Mouse (Mus musculus) gastrocnemius, postnatal 10 days (tissue): ENCODE data around the gene Prr14l. TPM values are rescaled to one million over a fixed set of nuclear protein-coding genes. Genes with fewer than 3 reads are reported as not detected.
"Not testable (repeated sequence)": the region's sequence is repeated elsewhere in the genome, so short reads cannot be mapped to it uniquely, and the experiment has no call there.

ENCODE experiments used
- DNase-seq: peaks from one replicate; pipeline ENCODE4 v3.0.0; 2021; ENCODE audit warnings: mixed read lengths
- total RNA-seq, 2 experiments: library from RNA; stranded (reverse); gene quantifications; 2 replicates each; pipeline ENCODE4 v1.2.3; 2021

Gene Prr14l
- total RNA-seq, 2 experiments from 2014 or later, result 8.2 to 10.0 TPM

DNA sequence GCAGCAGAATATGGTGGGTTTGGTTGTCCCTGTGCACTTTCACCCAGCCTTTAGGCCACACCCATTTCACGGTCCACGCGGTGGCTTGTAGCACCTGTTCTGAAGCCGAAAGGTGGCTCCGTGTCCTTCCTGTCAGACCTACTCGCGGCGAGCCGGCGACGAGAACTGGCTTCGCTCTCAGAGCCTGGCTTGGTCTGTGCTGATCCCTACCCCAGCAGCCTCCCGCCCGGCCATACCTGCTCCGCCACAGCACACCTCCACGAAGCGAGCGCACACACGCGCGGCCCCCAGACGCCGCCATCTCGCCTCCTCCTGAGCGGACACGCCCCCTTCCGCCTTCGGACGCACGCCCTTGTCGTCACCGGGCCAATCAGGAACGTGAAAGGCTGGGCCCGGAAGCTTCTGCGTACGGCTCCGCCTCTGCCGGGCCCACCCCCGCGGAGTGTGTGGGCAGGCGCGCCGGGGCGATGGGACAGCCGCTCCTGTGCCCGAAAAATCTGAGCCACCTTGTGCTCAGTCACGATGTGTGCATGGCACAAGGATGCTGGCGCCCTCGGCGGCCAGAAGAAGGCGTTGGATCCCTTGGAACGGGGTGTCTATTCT lies 68.6 kb downstream of the Prr14l start, which contains the start of gene Pisd:
Gene Pisd, minus strand, starts transcription at position 334 of the 603 bp plus-strand sequence.
- peak; percentile 93 for DNase-seq

DNA sequence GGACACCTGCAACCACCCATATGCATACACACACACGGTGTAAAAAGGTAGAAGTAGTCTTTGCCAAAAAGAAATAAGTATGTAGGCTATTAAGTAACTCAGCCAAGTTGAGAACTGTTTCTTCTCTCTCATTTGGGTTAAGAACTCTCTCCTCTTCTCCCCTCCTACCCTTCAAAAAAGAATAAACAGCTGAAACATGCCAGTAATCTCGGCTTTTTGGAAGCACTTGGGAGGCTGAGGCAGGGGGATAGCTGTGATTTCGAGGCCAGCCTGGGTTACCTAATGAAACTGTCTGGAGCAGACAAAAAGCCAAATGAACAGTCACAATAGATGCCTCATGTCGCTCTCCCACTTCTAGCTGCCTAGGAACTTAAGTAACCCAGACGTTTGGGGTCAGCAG lies 69.3 kb downstream of the Prr14l start:
- no peak for DNase-seq

DNA sequence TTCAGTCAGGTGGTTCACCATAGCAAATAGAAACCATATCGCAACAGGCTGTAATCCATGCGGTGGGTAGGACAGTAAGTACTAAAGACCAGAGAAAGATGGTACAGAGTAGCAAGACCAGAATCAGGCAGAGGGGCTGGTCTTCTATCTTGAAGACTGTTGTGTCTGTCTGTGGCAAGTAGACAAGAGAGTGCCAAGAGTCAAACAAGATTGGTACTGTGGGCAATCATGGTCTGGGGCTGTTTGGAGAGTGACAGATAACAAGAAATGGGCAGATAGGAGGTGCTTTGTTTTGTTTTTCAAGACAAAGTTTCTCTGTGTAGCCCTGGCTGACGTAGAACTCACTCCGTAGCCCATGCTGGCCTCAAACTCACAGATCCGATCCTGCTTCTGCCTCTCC lies 72.5 kb downstream of the Prr14l start:
- no peak for DNase-seq

DNA sequence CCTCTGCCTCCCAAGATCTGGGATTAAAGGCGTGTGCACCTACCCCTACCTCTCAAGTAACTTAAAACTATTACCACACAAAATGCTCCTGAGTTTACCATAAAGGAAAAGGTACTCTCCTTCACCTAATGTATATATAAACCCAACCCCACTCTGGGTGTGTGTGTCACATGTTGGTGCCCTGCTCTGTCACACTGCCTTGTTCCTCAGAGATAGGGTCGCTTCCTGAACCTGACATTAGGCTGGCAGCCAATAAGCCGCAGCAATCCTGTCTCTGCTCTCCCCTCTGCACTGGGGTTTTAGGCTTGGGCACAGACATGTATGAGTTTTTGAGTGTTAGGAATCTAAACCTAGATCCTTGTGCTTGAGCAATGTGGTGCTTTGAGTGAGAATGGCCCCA lies 75.9 kb downstream of the Prr14l start:
- DNase-seq, result no peak

DNA sequence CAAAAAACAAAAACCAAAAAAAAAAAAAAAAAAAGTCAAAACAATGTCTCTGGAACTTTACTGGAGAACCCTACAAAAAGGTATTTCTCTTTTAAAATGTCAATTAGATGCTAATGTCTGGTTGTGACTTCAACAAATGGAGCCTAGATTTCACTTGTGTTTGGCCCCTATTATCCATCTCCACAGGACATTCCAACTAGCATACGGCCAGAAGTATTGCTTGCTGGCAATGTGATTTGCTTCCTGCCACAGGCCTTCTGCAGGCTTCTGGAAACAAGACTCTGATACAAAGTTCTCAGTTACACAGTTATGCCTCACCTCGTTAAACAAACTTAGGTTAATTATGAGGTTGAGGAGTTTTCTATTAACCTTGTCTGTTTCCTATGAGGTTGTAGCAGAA lies 81.7 kb downstream of the Prr14l start:
- no peak for DNase-seq

DNA sequence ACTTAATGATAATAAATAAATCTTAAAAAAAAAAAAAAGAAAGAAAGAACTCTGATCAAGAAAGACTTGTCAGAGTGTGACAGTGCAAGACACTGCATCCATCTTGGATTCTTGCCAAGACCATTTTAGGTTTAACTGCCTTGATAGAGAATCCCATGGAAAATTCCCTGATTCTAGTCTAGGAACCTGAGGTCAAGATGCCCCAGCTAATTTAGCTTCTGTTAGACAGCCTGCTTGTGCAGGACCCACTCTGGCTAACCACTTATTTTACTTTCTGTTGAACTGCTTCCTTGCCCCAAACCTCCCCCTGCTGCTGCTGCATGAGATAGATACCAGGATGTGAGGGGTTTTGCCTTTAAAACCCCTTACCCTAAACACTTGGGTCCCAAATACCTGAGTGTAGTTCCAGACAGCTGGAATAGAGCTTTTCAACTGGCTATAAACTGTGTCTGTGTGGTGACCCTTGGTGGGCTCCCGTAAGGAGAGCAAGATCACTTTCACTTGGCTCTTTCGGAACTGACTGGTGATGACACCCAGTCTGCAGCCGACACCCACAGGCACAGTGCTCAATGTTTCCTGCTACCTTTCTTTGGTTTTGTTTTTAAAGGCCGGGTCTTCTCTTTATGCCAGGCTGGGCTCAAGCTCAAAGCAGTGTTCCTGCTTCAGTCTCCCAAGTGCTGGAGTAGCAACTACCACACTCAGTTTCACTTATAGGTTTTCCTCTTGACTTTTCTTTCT lies 86.3 kb downstream of the Prr14l start:
- DNase-seq, result no peak

DNA sequence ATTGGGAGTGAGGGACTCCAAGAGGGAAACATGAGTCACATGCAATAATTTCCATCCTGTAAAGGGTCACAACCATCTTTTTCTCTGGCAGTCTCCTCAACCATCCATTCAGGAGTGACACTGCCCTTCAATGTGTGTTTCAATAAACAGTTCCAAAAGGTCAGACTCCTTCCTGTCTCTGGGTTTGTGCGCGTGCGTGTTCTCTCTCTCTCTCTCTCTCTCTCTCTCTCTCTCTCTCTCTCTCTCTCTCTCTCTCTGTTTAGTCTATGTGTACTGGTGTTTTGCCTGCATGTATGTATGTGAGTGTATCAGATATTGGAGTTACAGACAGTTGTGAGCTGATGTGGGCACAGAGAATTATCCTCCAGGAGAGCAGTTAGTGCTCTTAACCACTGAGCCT lies 87.1 kb downstream of the Prr14l start:
- DNase-seq, result no peak

DNA sequence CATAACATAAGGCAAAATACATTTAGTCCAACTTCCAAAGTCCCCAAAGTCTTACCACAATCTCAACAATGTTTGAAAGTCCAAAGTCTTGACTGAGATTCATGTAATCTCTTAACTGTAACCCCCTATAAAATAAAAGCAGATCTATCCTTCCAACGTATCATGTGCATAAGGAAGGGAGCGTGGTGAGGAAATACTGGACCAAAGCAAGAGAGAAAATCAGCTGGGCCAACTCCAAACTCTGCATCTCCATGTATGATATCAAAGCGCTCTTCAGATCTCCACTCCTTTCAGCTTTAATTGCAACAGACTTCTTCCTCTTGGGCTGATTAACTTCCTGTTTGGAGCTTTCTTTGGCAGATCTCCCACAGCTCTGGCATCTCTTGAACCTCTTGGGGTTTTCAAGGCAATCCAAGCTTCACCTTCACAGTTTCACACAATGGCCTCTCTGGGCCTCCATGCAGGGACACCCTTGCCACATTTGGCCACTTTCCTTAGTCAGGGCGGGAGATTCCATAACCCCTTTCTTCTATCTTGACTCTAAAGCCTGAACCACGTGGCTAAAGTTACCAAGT lies 92.4 kb downstream of the Prr14l start:
- no peak for DNase-seq

DNA sequence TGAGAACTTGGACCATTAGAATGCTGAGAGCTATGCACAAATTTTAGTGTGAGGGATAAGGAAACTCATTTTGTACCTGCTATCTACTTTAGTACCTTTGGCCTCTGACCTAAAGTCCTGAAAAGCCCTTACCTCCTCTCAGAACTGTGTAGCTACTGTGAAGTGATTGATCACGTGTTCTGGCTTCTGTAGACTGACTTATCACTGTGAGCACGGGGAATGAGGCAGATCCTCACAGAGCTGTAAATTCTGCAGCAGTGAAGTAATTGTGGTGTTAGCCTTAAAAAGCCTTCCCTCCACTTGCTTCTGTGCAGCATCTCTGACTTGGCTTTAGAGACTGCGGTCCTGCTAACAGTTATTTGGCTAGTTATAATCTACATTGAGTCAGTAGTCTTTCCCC lies 93.3 kb downstream of the Prr14l start:
- no peak for DNase-seq

DNA sequence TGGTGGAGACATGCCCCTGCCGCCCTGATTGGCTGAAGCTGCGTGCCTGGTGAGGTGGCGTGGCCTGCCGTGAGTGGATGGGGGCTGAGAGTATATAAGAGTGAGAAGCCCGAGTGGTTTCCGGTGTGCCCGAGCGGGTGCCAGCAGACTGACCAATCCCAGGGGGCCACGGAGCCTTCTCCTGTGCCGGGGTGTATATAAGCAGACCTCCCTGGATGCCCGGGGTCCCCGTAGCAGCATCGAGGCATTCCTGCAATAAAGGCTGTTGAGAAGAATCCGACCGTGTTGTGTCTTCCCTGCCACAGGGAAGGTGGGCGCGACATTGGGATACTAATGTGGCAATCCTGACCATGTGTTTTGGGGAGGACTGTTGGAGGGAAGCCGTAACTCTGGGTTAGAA lies 93.7 kb downstream of the Prr14l start:
- not testable (repeated sequence) for DNase-seq

DNA sequence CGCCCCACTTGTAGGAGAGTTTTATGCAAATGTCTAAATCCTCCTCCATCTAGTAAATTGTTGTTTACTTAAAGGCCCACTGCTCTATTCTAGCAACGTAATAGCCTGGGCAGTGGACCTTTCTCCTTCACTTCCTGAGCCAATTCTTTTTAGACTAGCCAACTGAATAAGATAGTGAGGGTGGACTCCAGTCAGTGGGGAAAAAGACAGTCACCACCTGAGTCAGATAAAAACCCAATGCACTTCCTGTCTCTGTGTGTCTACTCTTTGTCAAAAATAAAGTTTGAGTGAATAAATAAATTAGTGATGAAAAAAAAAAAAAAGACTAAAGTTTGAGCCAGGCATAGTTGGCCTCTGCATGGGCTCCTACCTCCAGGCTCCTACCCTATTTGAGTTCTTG lies 94.4 kb downstream of the Prr14l start:
- no peak for DNase-seq

DNA sequence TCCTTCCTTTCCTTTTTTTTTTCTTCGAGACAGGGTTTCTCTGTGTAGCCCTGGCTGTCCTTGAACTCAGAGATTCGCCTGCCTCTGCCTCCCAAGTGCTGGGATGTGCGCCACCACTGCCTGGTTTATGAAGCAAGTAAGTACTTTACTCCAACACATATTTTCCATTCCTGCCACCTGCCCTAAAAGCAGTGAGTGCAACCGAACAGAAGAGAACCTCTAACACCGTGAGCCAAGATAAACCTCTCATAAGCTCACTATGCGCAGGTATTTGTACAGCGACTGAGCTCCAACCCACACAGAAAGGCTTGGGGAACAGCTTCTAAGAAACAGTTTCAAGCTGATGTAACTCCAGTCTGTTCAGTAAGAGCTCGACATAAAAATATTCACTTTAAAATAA lies 97.9 kb downstream of the Prr14l start:
- no peak for DNase-seq

DNA sequence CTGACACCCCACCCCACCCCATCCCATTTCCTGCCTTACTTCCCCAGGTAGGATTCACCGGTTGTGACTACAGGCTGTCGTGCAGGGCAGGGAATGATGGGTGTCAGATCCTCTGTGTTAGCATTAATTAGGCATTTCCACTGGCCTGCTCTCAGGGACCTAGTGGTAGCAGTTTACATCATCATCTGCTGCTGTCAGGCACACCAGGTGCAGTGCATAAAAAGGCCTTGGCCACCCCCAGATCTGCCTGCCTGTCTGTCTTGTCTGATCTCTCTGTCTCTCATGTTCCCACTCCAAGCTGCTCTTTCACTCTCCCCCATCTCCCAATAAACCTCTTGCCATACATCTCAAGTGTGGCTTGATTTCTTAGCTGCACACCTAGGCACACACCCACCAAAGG lies 102.3 kb downstream of the Prr14l start:
- no peak for DNase-seq

DNA sequence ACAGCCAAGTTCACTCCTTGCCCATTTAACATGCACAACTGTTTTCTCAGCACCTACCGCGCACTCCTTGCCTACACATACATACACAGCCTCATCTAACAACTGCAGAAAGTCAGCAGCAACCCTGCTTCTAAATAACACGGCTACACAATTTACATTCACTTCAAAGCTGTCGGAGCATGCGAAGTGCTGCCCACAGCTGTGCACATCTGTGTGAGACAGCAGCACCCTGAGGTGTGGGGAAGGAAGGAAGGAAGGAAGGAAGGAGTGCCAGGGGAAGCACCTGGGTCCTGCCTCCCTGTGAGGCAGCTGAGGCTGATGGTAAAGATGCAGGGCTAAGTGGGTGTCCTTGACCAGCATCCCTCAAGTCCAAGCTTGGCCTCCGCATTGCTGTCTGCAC lies 105.1 kb downstream of the Prr14l start:
- no peak for DNase-seq

DNA sequence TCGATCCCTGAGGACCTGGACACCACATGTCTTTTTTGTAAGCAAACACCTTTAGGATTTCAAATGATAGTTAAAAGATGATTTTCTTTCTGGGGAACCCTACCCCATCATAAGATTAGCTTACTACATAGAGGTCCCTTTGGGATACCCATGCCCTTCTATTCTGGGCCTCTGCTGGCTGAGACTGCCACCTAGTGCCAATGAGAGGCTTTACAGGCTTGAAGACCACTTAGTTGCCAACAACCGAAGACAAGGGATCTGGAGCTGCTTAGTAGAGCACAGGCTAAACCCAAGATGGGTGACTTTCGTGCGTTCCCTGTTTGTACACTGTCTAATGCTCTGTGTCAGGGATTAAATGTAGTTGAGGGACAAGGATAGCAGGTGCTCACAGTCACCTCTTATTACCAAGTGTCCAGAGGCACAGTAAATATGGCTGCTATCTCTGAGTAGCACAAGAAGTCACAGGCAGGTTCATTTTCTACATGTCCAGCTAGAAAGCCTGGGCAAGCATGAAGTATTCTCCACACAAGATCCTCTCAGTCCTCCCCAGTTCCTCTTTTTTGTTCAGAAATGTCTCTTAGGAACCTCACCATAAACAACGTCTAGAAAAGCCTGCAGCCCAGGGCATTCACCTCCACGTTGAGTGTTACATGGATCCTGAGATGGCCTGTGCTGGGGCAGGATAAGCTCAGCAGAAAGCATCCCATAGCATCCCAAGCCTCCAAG lies 106.2 kb downstream of the Prr14l start:
- peak; percentile 25 for DNase-seq

DNA sequence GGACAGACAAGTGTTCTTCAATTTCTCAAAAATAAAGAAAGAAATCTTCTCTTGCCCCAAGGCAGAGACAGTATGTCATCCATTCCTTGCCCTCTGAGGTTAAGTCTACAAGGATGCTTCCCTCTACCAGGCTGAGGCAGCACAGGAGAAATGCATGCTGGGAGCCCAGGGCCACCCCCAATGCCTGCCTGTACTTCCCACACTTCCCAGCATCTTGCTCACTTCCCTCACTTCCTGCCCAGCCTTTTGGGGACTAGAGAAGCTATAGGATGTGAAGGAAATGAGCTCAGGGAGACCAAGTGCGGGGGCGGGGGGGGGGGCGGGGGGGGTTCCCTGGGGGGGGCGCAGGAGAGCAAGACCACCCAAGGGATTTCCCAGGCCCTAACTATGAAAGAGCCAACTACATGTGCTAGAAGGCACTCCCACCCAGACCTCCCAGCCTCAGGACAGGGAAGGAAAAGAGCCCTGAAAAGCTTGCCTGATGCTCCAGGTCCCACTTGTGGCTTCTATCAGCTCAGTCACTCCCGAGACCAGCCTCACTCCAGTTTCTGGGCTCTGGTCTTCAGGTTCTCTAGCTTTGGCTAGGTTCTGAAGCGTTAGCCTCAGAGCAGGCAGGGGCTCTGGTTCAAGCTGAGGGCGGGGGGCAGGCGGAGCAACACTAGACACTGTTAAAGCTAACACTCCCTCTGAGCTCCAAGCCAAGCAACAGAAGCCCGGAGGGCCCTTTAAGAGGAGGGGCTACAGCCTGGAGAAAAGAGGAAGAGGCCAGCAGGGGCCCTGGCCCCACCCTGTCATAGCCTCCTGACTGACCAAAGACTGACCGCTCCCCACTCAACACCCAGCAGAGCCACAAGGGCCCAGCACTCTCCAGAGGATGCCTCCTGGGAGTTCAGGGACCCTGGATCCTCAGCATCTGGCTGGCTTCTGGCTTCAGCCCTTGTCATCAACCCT lies 108.1 kb downstream of the Prr14l start:
- DNase-seq, result peak; percentile 58

DNA sequence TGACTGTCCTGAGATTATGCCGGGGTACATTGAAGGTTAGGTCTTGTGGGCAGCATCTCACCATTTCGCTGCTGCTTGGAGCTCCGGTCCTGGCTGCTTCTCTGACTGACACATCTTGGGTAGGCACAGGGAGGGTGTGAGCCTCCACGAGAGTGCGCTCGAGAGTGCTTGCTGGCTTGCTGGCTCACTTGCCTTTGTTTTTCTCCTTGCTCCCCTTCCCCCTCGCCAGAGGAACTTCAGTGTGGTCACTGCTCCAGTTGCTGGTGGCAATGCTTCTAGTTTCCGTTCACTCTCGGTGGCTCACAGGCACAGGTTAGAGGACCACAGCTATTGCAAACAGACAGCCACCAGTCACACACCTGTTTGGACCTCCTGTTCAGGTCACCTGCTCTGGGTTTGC lies 111.9 kb downstream of the Prr14l start:
- DNase-seq, result no peak

DNA sequence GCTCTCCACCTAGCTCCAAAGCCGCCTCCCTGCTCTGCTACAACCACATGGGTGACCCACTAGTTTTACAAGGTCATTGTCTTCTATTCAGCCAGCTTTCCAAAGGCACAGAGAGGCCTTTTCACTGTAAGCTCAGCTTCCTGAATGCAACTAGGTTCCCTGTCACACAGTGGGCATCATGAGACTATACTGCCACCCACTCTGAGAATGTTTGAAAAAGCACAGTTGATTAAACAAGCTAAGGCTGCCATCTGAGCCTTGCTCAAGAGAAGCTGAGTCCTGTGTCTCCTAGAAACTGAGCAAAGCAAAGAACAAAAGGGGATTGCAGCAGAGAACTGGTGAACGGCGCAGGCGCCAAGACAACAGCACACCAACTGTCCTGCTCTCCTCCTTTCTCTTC lies 112.7 kb downstream of the Prr14l start:
- DNase-seq, result not testable (repeated sequence)

DNA sequence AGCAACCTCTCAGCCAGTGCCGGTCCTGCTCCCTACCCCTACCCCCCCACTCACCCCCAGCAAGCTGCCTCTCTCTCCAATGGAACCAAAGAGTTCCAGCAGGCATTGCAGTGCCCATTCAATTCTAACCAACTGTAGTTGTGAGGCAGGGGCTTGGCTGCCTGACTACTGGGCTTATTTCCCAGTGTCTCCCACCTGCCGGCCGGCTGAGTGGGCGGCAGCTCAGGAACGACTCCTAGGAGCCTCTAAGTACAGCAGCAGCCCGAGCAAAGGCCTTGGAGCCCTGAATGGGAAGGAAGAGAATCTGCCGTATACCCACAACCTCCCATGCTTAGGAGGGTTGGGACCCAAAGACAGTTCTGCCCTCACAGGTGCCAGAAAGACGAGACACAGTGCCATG lies 113.2 kb downstream of the Prr14l start:
- not testable (repeated sequence) for DNase-seq

DNA sequence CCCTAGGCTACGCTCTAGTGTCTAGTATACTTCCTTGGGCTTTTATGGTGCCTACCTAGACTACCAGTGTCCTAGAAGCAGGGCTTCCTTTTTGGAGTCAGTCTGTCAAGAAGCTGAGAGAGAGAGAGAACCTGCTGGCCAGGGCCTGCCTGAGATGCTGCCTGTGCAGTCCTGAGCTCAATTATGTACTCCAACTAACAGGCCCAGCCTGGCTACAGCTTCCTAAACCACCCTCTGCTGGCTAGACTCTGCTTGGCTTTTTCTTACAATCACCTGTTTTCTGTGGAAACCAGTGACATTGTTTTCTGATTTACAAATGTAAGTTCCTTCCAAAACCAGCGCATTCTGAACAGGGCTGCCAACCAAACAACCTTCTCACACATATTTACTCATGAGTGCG lies 113.9 kb downstream of the Prr14l start:
- DNase-seq, result no peak
